Mouse (Mus musculus): Measurements from ENCODE around the gene Trim69. TPM values are rescaled to one million over a fixed set of nuclear protein-coding genes. Genes with fewer than 3 reads are reported as not detected.

Trim69 gene
- polyA plus RNA-seq, 1 experiment from 2014 or later, result not detected

- Histone ChIP-seq H3K9me3 (ENCODE audit: control insufficient read depth, low read length) (no peaks in the 10 kb centered on the region), H3K36me3 (ENCODE audit: control insufficient read depth, insufficient read depth, low read length) (0 out of 2 replicates have a peak, but pooled peaks cover 3% of the 10 kb centered on the region), H3K4me3 (ENCODE audit: low read depth, low read length) (no peak overlapping the region), H3K27me3 (replicated peaks; ENCODE audit: control insufficient read depth, insufficient read depth, low read length) (no peaks in the 10 kb centered on the region), H3K4me2 (no peak overlapping the region), H3K4me1 (replicated peaks; ENCODE audit: control insufficient read depth, insufficient read depth, low read length) (no peaks in the 10 kb centered on the region), H3K27ac (ENCODE audit: low read depth, low read length) (no peak overlapping the region), H3K9ac (ENCODE audit: low read depth, low read length) (no peak overlapping the region)
- ATAC-seq (replicated peaks; ENCODE audit: low FRiP score), result no peak
- no peak for DNase-seq (ENCODE audit: low spot score)
These were observed 2.9 kb upstream of the Trim69 start for GRCm38 (mm10) chr2:122157561-122157960.

- Histone ChIP-seq H3K4me2 (no peak overlapping the region), H3K36me3 (ENCODE audit: control insufficient read depth, insufficient read depth, low read length) (no peaks in the 10 kb centered on the region), H3K4me3 (ENCODE audit: low read depth, low read length) (no peak overlapping the region), H3K9ac (ENCODE audit: low read depth, low read length) (no peak overlapping the region), H3K27me3 (replicated peaks; ENCODE audit: control insufficient read depth, insufficient read depth, low read length) (no peaks in the 10 kb centered on the region), H3K27ac (ENCODE audit: low read depth, low read length) (no peak overlapping the region), H3K4me1 (replicated peaks; ENCODE audit: control insufficient read depth, insufficient read depth, low read length) (no peaks in the 10 kb centered on the region), H3K9me3 (ENCODE audit: control insufficient read depth, low read length) (no peaks in the 10 kb centered on the region)
- DNase-seq (ENCODE audit: low spot score), result no peak
- no peak for ATAC-seq (replicated peaks; ENCODE audit: low FRiP score)
- WGBS, result 60% methylated on average over 6 of the region's 6 CpGs
These were observed 2.1 kb upstream of the Trim69 start for GRCm38 (mm10) chr2:122158362-122158802.

- 78% methylated on average over 6 of the region's 6 CpGs for WGBS
- H3K4me3 ChIP-seq (ENCODE audit: low read depth, low read length), result no peak overlapping the region
- DNase-seq (ENCODE audit: low spot score) (no peak), ATAC-seq (replicated peaks; ENCODE audit: low FRiP score) (no peak)
- H3K27ac ChIP-seq (ENCODE audit: low read depth, low read length), result no peak overlapping the region
- no peaks in the 10 kb centered on the region for H3K4me1 ChIP-seq (replicated peaks; ENCODE audit: control insufficient read depth, insufficient read depth, low read length)
- no peaks in the 10 kb centered on the region for H3K27me3 ChIP-seq (replicated peaks; ENCODE audit: control insufficient read depth, insufficient read depth, low read length)
- no peaks in the 10 kb centered on the region for H3K36me3 ChIP-seq (ENCODE audit: control insufficient read depth, insufficient read depth, low read length)
- no peaks in the 10 kb centered on the region for H3K9me3 ChIP-seq (ENCODE audit: control insufficient read depth, low read length)
- H3K4me2 ChIP-seq, result no peak overlapping the region
- H3K9ac ChIP-seq (ENCODE audit: low read depth, low read length), result no peak overlapping the region
These were observed 833 bp upstream of the Trim69 start for GRCm38 (mm10) chr2:122159667-122160066.

GRCm38 (mm10) chr2:122161542-122161941 lies 1.0 kb downstream of the Trim69 start:
- Histone ChIP-seq H3K27me3 (replicated peaks; ENCODE audit: control insufficient read depth, insufficient read depth, low read length) (no peaks in the 10 kb centered on the region), H3K9me3 (ENCODE audit: control insufficient read depth, low read length) (no peaks in the 10 kb centered on the region), H3K9ac (ENCODE audit: low read depth, low read length) (no peak overlapping the region), H3K4me2 (no peak overlapping the region), H3K27ac (ENCODE audit: low read depth, low read length) (no peak overlapping the region), H3K4me3 (ENCODE audit: low read depth, low read length) (no peak overlapping the region), H3K4me1 (replicated peaks; ENCODE audit: control insufficient read depth, insufficient read depth, low read length) (no peaks in the 10 kb centered on the region), H3K36me3 (ENCODE audit: control insufficient read depth, insufficient read depth, low read length) (no peaks in the 10 kb centered on the region)
- WGBS, result 48% methylated on average over 4 of the region's 4 CpGs
- DNase-seq (ENCODE audit: low spot score), result no peak
- no peak for ATAC-seq (replicated peaks; ENCODE audit: low FRiP score)

- H3K4me3 ChIP-seq (ENCODE audit: low read depth, low read length), result no peak overlapping the region
- DNase-seq (ENCODE audit: low spot score) (no peak), ATAC-seq (replicated peaks; ENCODE audit: low FRiP score) (no peak)
- no peak overlapping the region for H3K27ac ChIP-seq (ENCODE audit: low read depth, low read length)
- no peak overlapping the region for H3K4me2 ChIP-seq
- WGBS, result 59% methylated on average over 2 of the region's 2 CpGs
- no peaks in the 10 kb centered on the region for H3K4me1 ChIP-seq (replicated peaks; ENCODE audit: control insufficient read depth, insufficient read depth, low read length)
- no peak overlapping the region for H3K9ac ChIP-seq (ENCODE audit: low read depth, low read length)
- H3K36me3 ChIP-seq (ENCODE audit: control insufficient read depth, insufficient read depth, low read length), result no peaks in the 10 kb centered on the region
- no peaks in the 10 kb centered on the region for H3K27me3 ChIP-seq (replicated peaks; ENCODE audit: control insufficient read depth, insufficient read depth, low read length)
- no peaks in the 10 kb centered on the region for H3K9me3 ChIP-seq (ENCODE audit: control insufficient read depth, low read length)
These were observed 2.0 kb downstream of the Trim69 start for GRCm38 (mm10) chr2:122162529-122162928.

GRCm38 (mm10) chr2:122163430-122164195 lies 3.1 kb downstream of the Trim69 start:
- no peak for ATAC-seq (replicated peaks; ENCODE audit: low FRiP score)
- H3K4me1 ChIP-seq (replicated peaks; ENCODE audit: control insufficient read depth, insufficient read depth, low read length), result no peaks in the 10 kb centered on the region
- H3K4me3 ChIP-seq (ENCODE audit: low read depth, low read length), result no peak overlapping the region
- H3K27me3 ChIP-seq (replicated peaks; ENCODE audit: control insufficient read depth, insufficient read depth, low read length), result no peaks in the 10 kb centered on the region
- H3K4me2 ChIP-seq, result no peak overlapping the region
- DNase-seq (ENCODE audit: low spot score), result no peak
- H3K27ac ChIP-seq (ENCODE audit: low read depth, low read length), result no peak overlapping the region
- H3K9ac ChIP-seq (ENCODE audit: low read depth, low read length), result no peak overlapping the region
- 72% methylated on average over 13 of the region's 13 CpGs for WGBS
- H3K36me3 ChIP-seq (ENCODE audit: control insufficient read depth, insufficient read depth, low read length), result no peaks in the 10 kb centered on the region
- no peaks in the 10 kb centered on the region for H3K9me3 ChIP-seq (ENCODE audit: control insufficient read depth, low read length)

GRCm38 (mm10) chr2:122164293-122164692 lies 3.8 kb downstream of the Trim69 start:
- Histone ChIP-seq H3K27ac (ENCODE audit: low read depth, low read length) (no peak overlapping the region), H3K4me3 (ENCODE audit: low read depth, low read length) (no peak overlapping the region), H3K36me3 (ENCODE audit: control insufficient read depth, insufficient read depth, low read length) (no peaks in the 10 kb centered on the region), H3K9ac (ENCODE audit: low read depth, low read length) (no peak overlapping the region), H3K9me3 (ENCODE audit: control insufficient read depth, low read length) (no peaks in the 10 kb centered on the region), H3K4me2 (no peak overlapping the region), H3K27me3 (replicated peaks; ENCODE audit: control insufficient read depth, insufficient read depth, low read length) (no peaks in the 10 kb centered on the region), H3K4me1 (replicated peaks; ENCODE audit: control insufficient read depth, insufficient read depth, low read length) (no peaks in the 10 kb centered on the region)
- WGBS, result 79% methylated on average over 11 of the region's 11 CpGs
- no peak for ATAC-seq (replicated peaks; ENCODE audit: low FRiP score)
- no peak for DNase-seq (ENCODE audit: low spot score)

- no peak for ATAC-seq (replicated peaks; ENCODE audit: low FRiP score)
- H3K4me1 ChIP-seq (replicated peaks; ENCODE audit: control insufficient read depth, insufficient read depth, low read length), result no peaks in the 10 kb centered on the region
- 66% methylated on average over 6 of the region's 6 CpGs for WGBS
These were observed 10.8 kb downstream of the Trim69 start for GRCm38 (mm10) chr2:122171292-122171691.

GRCm38 (mm10) chr2:122172188-122172587 lies 11.7 kb downstream of the Trim69 start:
- ATAC-seq (replicated peaks; ENCODE audit: low FRiP score) (no peak), DNase-seq (ENCODE audit: low spot score) (no peak)
- no peak overlapping the region for H3K9ac ChIP-seq (ENCODE audit: low read depth, low read length)
- no peaks in the 10 kb centered on the region for H3K36me3 ChIP-seq (ENCODE audit: control insufficient read depth, insufficient read depth, low read length)
- H3K4me1 ChIP-seq (replicated peaks; ENCODE audit: control insufficient read depth, insufficient read depth, low read length), result no peaks in the 10 kb centered on the region
- H3K27ac ChIP-seq (ENCODE audit: low read depth, low read length), result no peak overlapping the region
- no peaks in the 10 kb centered on the region for H3K9me3 ChIP-seq (ENCODE audit: control insufficient read depth, low read length)
- WGBS, result 80% methylated on average over 2 of the region's 2 CpGs
- no peak overlapping the region for H3K4me2 ChIP-seq
- no peak overlapping the region for H3K4me3 ChIP-seq (ENCODE audit: low read depth, low read length)
- no peaks in the 10 kb centered on the region for H3K27me3 ChIP-seq (replicated peaks; ENCODE audit: control insufficient read depth, insufficient read depth, low read length)

More at GRCm38 (mm10) chr2:122171292-122171691, 10.8 kb downstream of the Trim69 start:
- no peaks in the 10 kb centered on the region for H3K36me3 ChIP-seq (ENCODE audit: control insufficient read depth, insufficient read depth, low read length)
- H3K9ac ChIP-seq (ENCODE audit: low read depth, low read length), result no peak overlapping the region
- H3K4me3 ChIP-seq (ENCODE audit: low read depth, low read length), result no peak overlapping the region
- no peaks in the 10 kb centered on the region for H3K27me3 ChIP-seq (replicated peaks; ENCODE audit: control insufficient read depth, insufficient read depth, low read length)
- no peak overlapping the region for H3K4me2 ChIP-seq
- no peak overlapping the region for H3K27ac ChIP-seq (ENCODE audit: low read depth, low read length)
- no peak for DNase-seq (ENCODE audit: low spot score)
- no peaks in the 10 kb centered on the region for H3K9me3 ChIP-seq (ENCODE audit: control insufficient read depth, low read length)

All from liver, embryonic 11.5 days (tissue).